Mouse (Mus musculus) lung, embryonic 16.5 days (tissue): Measurements from ENCODE around the gene Ppard. TPM values are rescaled to one million over a fixed set of nuclear protein-coding genes. Genes with fewer than 3 reads are reported as not detected.

Experiments
- ATAC-seq: fragments of 200-750 bp; cut with Nextera tagmentation; 2 replicates; pipeline ENCODE4 v1.8.0; 2017; ENCODE audit warnings: low read depth, mild to moderate bottlenecking, moderate library complexity
- H3K27ac ChIP-seq: fragments of 300-500 bp; sonication (generic); 2 replicates; pipeline ENCODE4 v1.5.1; 2014; ENCODE audit warnings: mild to moderate bottlenecking, control low read depth, low read length
- H3K27me3 ChIP-seq: fragments of 300-500 bp; sonication (generic); 2 replicates; pipeline ENCODE4 v1.6.1; 2014; ENCODE audit warnings: low read depth, low read length, mixed read lengths; ENCODE audit not compliant: control insufficient read depth, insufficient read depth
- H3K36me3 ChIP-seq: fragments of 300-500 bp; sonication (generic); 2 replicates; pipeline ENCODE4 v1.6.1; 2014; ENCODE audit warnings: low read length; ENCODE audit not compliant: control insufficient read depth, insufficient read depth
- H3K4me1 ChIP-seq: fragments of 300-500 bp; sonication (generic); replicated peaks from 2 replicates; pipeline ENCODE4 v1.6.1; 2014; ENCODE audit warnings: low read length, mixed read lengths; ENCODE audit not compliant: control insufficient read depth, insufficient read depth
- H3K4me2 ChIP-seq: fragments of 300-500 bp; sonication (generic); 2 replicates; pipeline ENCODE4 v1.6.1; 2014; ENCODE audit warnings: low read depth, low read length, control low read depth
- H3K4me3 ChIP-seq: fragments of 300-500 bp; sonication (generic); 2 replicates; pipeline ENCODE4 v1.5.1; 2014; ENCODE audit warnings: mild to moderate bottlenecking, low read length, control low read depth
- H3K9ac ChIP-seq: fragments of 300-500 bp; sonication (generic); 2 replicates; pipeline ENCODE4 v1.6.1; 2014; ENCODE audit warnings: low read length, control low read depth
- H3K9me3 ChIP-seq: fragments of 300-500 bp; sonication (generic); 2 replicates; pipeline ENCODE4 v1.6.1; 2016; ENCODE audit warnings: low read length; ENCODE audit not compliant: control insufficient read depth
- WGBS: fragments of 180-500 bp; shearing (Covaris S2); extraction: QIAGEN DNeasy Blood & Tissue Kit; methylation state at CpG from one replicate; pipeline ENCODE4 v1.1.7; 2014; 5-methylcytosine and 5-hydroxymethylcytosine counted together
- polyA plus RNA-seq: library from polyadenylated mRNA; unstranded; fragments of >200 nt; fragmentation: Nextera tagmentation; extraction: Ambion mirVana; gene quantifications from 2 replicates; pipeline ENCODE4 v1.2.1, GENCODE M21; 2015

Gene Ppard
- polyA plus RNA-seq, 1 experiment from 2014 or later, result 2.7 TPM

DNA sequence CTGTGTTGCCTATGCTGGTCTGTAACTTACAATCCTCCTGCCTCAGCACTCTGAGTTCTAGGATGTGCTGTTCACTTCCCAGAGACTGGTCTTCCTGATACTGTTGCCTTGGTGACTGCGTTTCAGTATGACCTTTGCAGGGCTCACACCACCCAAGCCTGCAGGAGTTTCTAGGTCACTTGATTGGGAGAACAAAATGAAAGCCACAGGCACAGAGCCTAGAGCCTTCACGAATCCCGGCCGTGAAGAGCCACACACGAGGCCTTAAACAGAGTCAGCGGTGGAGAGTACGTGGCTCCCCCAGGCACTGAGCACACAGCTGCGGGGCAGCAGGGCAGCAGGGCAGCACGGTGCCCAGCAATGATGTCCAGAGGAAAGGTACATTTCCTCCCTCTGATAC, 25.8 kb downstream of the Ppard start:
- peaks cover 22% of the 10 kb centered on the region for H3K4me1 ChIP-seq
- no peaks in the 10 kb centered on the region for H3K27me3 ChIP-seq
- ATAC-seq, result no peak
- H3K27ac ChIP-seq, result no peak overlapping the region
- no peak overlapping the region for H3K4me2 ChIP-seq
- no peak overlapping the region for H3K4me3 ChIP-seq
- no peaks in the 10 kb centered on the region for H3K36me3 ChIP-seq
- 86% methylated on average over 9 of the region's 9 CpGs for WGBS
- H3K9me3 ChIP-seq, result peaks cover 12% of the 10 kb centered on the region
- H3K9ac ChIP-seq, result no peak overlapping the region

DNA sequence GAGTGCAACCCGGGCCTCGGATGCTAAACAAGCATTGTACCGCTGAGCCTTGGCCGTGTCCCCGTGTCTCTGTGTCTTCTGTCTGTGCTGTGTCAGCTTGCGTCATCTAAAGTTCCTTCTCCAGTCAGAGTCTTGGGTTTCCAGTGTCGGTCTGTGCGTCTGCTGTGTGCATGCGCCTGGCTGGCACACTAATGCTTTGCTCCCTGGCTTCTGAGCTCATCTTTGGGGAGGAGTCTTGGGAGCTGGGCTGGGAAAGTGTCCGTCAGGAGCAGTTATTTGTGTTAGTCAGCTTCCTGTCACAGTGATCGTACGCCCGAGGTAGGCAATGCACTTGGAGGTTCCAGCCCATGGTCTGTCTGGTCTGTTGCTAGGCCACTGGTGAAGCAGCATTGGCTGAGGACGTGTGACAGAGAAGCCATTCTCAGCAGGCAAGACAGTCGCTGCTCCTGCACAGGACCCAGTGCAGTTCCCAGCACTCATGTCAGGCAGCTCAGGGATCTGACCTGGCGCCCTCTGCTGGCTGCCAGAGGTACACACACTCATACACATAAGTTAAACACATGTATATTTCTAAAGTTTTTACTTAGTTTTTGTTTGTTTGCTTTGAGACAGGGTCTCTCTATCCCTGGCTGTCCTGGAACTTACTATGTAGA, 27.5 kb downstream of the Ppard start:
- H3K4me3 ChIP-seq, result no peak overlapping the region
- H3K4me1 ChIP-seq, result peaks cover 26% of the 10 kb centered on the region
- no peak overlapping the region for H3K9ac ChIP-seq
- no peak overlapping the region for H3K27ac ChIP-seq
- no peak overlapping the region for H3K4me2 ChIP-seq
- no peak for ATAC-seq
- no peaks in the 10 kb centered on the region for H3K36me3 ChIP-seq
- WGBS, result 79% methylated on average over 16 of the region's 16 CpGs
- no peaks in the 10 kb centered on the region for H3K27me3 ChIP-seq
- H3K9me3 ChIP-seq, result peaks cover 12% of the 10 kb centered on the region

DNA sequence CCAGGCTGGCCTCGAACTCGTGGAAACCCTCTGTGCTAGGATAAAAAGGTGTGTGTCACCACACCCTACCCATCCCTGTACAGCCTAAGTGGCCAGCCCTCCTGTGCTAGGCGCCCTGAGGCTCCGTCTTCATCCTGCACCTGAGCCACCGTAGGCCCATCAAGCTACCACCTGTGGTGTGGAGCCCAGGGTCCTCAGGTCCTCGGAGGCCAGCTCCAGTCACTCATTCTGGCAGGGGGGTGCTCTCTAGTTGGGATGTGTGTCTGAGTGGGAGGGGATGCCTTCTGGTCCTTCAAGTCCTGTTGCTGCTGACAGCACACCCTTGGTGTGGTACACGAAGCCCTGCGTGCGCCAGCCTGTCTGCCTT, 28.0 kb downstream of the Ppard start:
- no peaks in the 10 kb centered on the region for H3K36me3 ChIP-seq
- peaks cover 26% of the 10 kb centered on the region for H3K4me1 ChIP-seq
- peaks cover 12% of the 10 kb centered on the region for H3K9me3 ChIP-seq
- WGBS, result 81% methylated on average over 9 of the region's 9 CpGs
- H3K27me3 ChIP-seq, result no peaks in the 10 kb centered on the region
- no peak overlapping the region for H3K9ac ChIP-seq
- no peak overlapping the region for H3K4me3 ChIP-seq
- no peak for ATAC-seq
- H3K4me2 ChIP-seq, result no peak overlapping the region
- H3K27ac ChIP-seq, result no peak overlapping the region

DNA sequence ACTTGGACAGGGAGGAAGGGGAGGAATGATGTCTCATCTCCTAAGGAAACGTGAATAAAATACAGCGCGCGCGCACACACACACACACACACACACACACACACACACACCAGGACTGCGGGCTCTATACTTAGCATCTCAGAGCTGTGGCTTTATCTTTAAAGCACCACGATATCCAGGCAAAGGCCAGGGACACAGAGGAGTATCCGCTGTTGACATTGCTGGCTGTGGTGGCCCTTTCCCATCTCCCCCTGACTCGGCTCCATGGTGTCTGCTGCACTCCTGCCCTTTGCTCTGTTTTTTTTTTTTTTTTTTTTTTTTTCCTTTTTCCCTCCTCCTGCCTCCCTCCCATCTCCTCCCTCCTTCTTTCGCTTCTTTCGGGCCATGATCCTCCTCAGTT, 29.3 kb downstream of the Ppard start:
- no peak for ATAC-seq

DNA sequence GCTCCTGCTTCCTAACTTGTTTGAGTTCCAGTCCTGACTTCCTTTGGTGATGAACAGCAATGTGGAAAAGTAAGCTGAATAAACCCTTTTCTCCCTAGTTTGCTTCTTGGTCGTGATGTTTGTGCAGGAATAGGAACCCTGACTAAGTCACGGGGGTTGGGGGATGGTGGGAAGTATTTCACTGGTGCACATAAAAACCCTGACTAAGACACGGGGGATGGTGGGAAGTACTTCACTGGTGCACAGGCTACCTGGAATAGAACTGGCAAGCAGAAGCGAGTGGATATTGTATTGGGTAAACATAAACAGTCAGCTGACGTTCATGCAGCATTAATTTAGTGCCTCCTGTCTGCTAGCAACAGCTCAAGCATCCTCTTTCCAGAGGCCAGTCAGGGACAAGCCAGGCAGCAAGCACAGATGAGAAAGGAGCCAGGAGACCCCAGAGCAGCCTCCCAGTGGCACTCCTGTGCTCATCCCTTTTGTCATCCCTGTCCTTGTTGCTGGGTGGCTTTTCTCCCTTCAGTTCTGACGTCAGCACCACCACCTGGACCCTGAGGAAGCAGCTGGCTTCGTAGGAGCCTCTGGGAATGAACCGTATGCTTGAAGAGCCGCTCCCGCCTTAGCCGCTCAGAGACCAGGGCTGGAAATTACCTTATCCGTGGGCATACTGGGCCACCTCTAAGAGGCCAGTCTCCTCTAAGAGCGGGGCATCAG, 30.8 kb downstream of the Ppard start:
- ATAC-seq, result no peak
- 54% methylated on average over 13 of the region's 13 CpGs for WGBS
- Histone ChIP-seq H3K9me3 (peaks cover 12% of the 10 kb centered on the region), H3K4me1 (0 out of 2 replicates have a peak, but pooled peaks cover 7% of the 10 kb centered on the region), H3K4me2 (no peak overlapping the region), H3K9ac (no peak overlapping the region; the same call in 1 of the 2 replicates), H3K36me3 (0 out of 2 replicates have a peak, but pooled peaks cover 2% of the 10 kb centered on the region), H3K27me3 (no peaks in the 10 kb centered on the region), H3K4me3 (no peak overlapping the region), H3K27ac (no peak overlapping the region)

More for the DNA sequence above, 29.3 kb downstream of the Ppard start:
- H3K27ac ChIP-seq, result no peak overlapping the region
- H3K4me3 ChIP-seq, result no peak overlapping the region
- WGBS, result 52% methylated on average over 11 of the region's 11 CpGs
- H3K27me3 ChIP-seq, result no peaks in the 10 kb centered on the region
- H3K9me3 ChIP-seq, result peaks cover 12% of the 10 kb centered on the region
- peaks cover 16% of the 10 kb centered on the region for H3K4me1 ChIP-seq
- H3K36me3 ChIP-seq, result 0 out of 2 replicates have a peak, but pooled peaks cover 2% of the 10 kb centered on the region
- no peak overlapping the region for H3K9ac ChIP-seq
- no peak overlapping the region for H3K4me2 ChIP-seq

DNA sequence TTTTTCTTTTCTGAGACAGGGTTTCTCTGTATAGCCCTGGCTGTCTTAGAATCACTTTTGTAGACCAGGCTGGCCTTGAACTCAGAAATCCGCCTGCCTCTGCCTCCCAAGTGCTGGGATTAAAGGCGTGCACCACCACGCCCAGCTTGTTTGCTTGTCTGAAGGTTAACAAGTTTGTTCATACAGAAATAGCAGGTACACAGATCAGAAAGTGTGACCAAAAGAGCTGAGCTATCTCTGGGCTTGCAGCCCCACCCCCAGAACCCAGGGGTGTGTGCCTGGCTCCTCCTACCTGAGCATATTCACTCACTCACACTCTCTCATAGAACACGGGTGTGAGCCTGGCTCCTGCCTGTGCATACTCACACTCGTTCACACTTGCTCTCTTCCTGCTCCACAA, 34.8 kb downstream of the Ppard start:
- Histone ChIP-seq H3K9me3 (no peaks in the 10 kb centered on the region), H3K36me3 (0 out of 2 replicates have a peak, but pooled peaks cover 2% of the 10 kb centered on the region), H3K27me3 (no peaks in the 10 kb centered on the region), H3K4me1 (peaks cover 29% of the 10 kb centered on the region), H3K4me3 (no peak overlapping the region), H3K27ac (no peak overlapping the region), H3K9ac (no peak overlapping the region), H3K4me2 (no peak overlapping the region)
- ATAC-seq, result no peak
- 79% methylated on average over 5 of the region's 5 CpGs for WGBS

DNA sequence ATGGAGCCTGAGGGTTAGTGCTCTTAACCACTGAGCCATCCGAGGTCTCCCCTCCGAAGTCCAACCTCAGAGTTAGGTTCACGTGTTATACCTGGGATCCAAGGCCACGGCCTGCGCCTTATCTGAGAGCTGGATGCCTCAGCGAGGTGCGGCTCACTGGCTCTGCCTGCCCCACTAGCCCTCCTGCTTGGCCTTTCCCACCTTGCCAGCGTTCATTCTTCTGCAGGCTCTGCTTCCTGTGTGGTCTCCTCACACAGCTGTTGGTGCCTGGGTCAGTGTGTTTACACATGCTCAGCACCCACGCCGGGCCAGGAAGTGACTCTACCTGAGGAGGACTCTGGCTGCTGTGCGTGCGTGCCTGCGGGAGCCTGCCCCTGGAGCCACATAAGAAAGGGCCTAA, 37.7 kb downstream of the Ppard start:
- peaks cover 31% of the 10 kb centered on the region for H3K4me1 ChIP-seq
- H3K9ac ChIP-seq, result peak overlapping the region; percentile 28; the same call in 1 of the 2 replicates
- H3K36me3 ChIP-seq, result 0 out of 2 replicates have a peak, but pooled peaks cover 2% of the 10 kb centered on the region
- ATAC-seq, result peak; percentile 74
- no peaks in the 10 kb centered on the region for H3K9me3 ChIP-seq
- H3K27ac ChIP-seq, result peak overlapping the region; percentile 84
- H3K4me2 ChIP-seq, result no peak overlapping the region
- H3K27me3 ChIP-seq, result no peaks in the 10 kb centered on the region
- no peak overlapping the region for H3K4me3 ChIP-seq
- 28% methylated on average over 13 of the region's 13 CpGs for WGBS

DNA sequence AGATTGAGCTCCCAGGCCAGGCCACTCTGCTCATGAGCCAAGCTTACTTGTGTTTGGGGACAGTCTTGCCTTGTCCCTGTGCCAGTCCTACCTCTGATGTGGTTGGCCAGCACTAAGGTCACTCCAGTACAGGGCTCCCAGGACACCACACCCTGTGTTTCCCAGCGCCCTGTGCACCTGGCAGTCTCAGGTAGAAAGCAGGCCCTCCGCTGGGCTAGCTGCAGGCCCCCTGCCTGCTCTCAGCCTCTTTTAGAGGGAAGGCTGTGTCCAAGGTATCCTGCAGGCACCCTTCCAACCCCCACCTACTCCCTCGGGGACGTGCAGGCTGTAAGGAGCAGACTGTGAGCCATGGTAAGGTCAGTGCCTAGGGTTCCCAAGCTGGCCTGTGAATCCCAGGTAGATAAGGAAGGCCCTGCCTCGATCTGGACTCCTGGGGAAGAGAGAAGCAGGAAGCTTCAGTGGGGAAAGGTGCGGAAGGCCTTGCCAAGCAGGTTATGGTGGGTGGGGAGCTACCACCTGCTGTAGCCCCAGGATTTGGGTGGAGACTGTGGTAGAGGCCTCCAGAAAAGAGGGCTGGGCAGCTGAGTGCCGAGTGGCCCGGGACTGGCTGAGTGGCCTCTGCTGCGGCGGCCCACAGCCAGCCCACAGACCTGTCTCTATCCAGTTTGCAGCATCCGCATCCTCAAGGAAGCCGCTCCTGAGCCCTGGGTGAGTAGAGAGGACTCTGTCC, 39.2 kb downstream of the Ppard start:
- Histone ChIP-seq H3K4me1 (peaks cover 31% of the 10 kb centered on the region), H3K27me3 (no peaks in the 10 kb centered on the region), H3K4me2 (no peak overlapping the region), H3K9ac (0 out of 2 replicates have a peak overlapping the region, but pooled peaks have one; percentile 26), H3K27ac (peak overlapping the region; percentile 89), H3K4me3 (no peak overlapping the region), H3K9me3 (no peaks in the 10 kb centered on the region), H3K36me3 (0 out of 2 replicates have a peak, but pooled peaks cover 1% of the 10 kb centered on the region)
- ATAC-seq, result peak; percentile 69
- WGBS, result 58% methylated on average over 12 of the region's 12 CpGs

DNA sequence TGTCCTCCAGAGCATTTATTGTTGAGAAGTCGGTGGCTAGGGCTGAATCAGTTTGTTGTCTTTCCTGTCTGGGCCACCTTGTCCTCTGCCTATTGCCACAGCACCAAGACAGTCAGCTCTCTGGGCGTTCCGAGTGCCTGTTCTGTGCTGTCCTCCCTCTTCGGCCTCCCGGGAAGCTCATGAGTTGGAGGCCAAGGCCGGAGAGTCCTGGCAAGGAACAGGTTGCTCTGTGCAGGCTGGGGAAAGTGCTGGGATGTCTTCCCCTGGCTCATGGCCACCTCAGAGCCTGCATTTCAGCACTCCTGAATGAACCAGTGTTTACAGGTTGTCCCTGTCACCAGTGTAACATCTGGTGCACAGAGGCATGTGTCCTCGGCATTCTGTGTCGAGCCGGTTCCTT, 39.8 kb downstream of the Ppard start:
- Histone ChIP-seq H3K4me3 (no peak overlapping the region), H3K9me3 (no peaks in the 10 kb centered on the region), H3K4me1 (peaks cover 33% of the 10 kb centered on the region), H3K27ac (peak overlapping the region; percentile 89), H3K27me3 (no peaks in the 10 kb centered on the region), H3K9ac (peak overlapping the region; percentile 39), H3K4me2 (peak overlapping the region; percentile 11; the same call in 1 of the 2 replicates), H3K36me3 (no peaks in the 10 kb centered on the region)
- WGBS, result 48% methylated on average over 9 of the region's 9 CpGs
- no peak for ATAC-seq
